Mouse (Mus musculus): ENCODE results near the gene Odf3b.

DNA sequence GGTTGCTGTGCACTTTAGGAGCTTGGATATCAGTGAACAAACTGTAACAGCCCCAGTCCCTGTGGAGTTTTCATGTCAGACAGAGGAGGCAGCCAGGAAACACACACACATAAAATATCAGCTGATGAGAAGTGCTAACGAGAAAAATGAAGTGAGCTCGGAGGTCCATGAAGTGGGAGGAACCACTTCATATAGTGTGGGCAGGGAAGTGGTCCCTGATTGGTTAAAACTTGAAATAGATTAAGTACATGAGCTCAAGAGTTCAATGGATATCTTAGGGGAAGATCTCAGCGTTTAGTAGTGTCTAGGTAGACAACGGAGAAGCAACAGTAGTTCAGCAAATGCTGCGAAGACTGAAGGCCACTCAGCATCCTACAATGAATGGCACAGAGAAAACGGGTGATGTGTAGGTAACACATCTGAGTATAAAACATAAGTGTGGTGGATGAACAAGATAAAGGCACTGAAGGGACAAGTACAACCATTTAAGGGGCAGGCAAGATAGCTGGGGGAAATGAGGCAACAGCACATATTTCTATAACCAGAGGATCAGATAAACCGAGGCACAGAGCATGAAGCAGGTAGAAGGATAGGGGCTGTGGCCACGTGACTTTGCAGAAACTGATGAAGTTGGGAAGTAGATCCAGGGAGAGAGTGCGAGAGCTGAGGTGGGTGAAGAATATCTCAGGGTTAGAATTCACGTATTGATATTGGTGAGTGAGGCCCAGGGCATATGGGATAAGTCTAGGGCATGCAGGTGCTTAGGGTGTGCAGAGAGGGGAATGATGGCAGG, 25.9 kb upstream of the Odf3b start:
- TF ChIP-seq POLR2A (IDR thresholded peaks at IDR 0.05; ENCODE audit: borderline replicate concordance, extremely low read depth, low read depth, low read length) (no peak), CTCF (IDR thresholded peaks at IDR 0.05; ENCODE audit: insufficient read depth, low read length) (no peak)
